Mouse (Mus musculus) kidney, postnatal 10 days (tissue): ENCODE measurements at regions not wholly inside any gene's neighbourhood (a gene's known extent, or its start where the extent isn't known, plus 50 kb on each side); places are given as distances from the start of the nearest gene placed in this dataset.
"Not testable (repeated sequence)": the region's sequence is repeated elsewhere in the genome, so short reads cannot be mapped to it uniquely, and the experiment has no call there.

Experiments used
- DNase-seq: peaks from one replicate; pipeline ENCODE4 v3.0.0; 2021; ENCODE audit warnings: mixed read lengths

DNA sequence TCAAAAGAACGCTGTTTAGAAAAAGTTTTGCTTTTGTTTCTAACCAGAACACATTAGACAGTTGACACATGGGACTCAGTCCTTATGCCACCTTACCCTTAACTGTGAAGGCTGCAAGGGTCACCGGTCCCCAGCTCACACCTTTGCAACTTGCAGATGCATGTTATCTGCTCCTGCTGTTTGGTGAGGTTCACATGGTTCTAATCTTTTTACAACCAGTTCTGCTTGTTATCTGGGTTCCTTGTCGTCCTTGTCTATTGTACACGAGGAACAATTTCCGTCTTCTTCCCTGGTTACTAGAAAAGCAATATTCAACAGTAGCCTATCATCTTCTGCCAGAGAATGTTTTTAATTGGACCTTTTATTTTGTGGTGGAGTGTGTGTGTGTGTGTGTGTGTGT is 200.8 kb downstream of the Gm21738 start:
- DNase-seq, result not testable (repeated sequence)

DNA sequence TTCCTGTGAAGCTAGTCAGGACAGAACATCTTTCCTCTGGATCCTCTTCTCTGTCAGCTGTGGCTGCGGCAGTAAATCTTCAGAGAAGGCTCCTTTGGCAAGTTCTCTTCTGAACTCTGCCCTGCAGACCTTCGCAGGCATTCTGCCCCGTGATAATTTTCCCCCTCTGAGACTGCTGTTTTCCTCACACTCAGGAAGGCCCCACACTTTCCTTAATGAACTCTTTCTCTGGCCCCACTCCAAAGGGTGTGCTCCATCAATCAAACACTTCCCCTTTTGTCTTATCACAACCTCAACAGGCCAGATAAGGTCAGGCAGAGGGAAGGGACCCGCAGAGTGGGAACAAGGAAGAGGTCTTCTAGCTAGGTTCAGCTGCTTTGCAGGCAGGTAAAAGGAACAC is 210.2 kb downstream of the Gm21738 start:
- DNase-seq, result peak; percentile 24

GRCm38 (mm10) chr14:19180203-19180602 is 238.5 kb downstream of the Gm21738 start:
- not testable (repeated sequence) for DNase-seq

- DNase-seq, result not testable (repeated sequence)
Measured at GRCm38 (mm10) chr14:19178060-19178459, 240.7 kb downstream of the Gm21738 start.

- no peak for DNase-seq
Measured at GRCm38 (mm10) chr14:19175288-19175687, 243.4 kb downstream of the Gm21738 start.

GRCm38 (mm10) chr14:19170300-19171022 is 248.3 kb downstream of the Gm21738 start:
- DNase-seq, result not testable (repeated sequence)

DNA sequence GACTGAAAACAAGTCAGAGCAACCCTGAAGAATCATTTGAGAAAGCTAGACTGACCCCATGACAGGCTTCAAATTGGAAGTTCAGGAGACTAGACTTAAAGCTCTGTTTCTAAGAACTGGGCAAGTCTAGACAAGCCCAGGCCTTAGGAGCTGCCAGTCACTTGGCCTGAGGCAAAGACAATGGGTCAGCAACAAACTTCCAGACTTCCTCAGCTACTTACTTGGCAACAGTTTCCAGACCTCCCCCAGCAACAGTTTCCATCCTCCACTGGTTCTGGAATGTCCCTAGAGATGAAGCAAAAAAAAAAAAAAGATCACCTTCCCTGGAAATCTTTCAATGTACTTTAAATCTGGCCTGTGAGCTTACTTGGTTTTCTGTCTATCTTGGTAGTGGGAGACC is 251.9 kb downstream of the Gm21738 start:
- no peak for DNase-seq

GRCm38 (mm10) chr14:19139875-19140274 is 245.8 kb upstream of the Ube2e2 start:
- DNase-seq, result not testable (repeated sequence)

GRCm38 (mm10) chr14:19131532-19131931 is 237.5 kb upstream of the Ube2e2 start:
- DNase-seq, result no peak
